Mouse (Mus musculus) MEL (cell line): ENCODE data around the gene Crlf3.

Experiments used
- CTCF ChIP-seq, 3 experiments: IDR thresholded peaks in 2 of 3; conservative IDR thresholded peaks in 1 of 3; 2 replicates each; pipeline ENCODE4 v1.5.1; 2011 to 2012; ENCODE audit warnings: low read length in 3 of 3, low read depth in 2 of 3, mild to moderate bottlenecking in 2 of 3, improper control_type of control experiment in 1 of 3, inconsistent platforms in 1 of 3, mixed read lengths in 1 of 3, moderate library complexity in 1 of 3; ENCODE audit not compliant: control insufficient read depth in 1 of 3, insufficient read depth in 1 of 3, poor library complexity in 1 of 3, severe bottlenecking in 1 of 3
- KAT2A ChIP-seq: conservative IDR thresholded peaks from 2 replicates; pipeline ENCODE4 v1.6.1; 2012; ENCODE audit warnings: low read depth, low read length, improper control_type of control experiment, inconsistent platforms
- MAFK ChIP-seq: IDR thresholded peaks from 2 replicates; pipeline ENCODE4 v1.6.1; 2011; ENCODE audit warnings: low read depth, mild to moderate bottlenecking, low read length, improper control_type of control experiment, borderline replicate concordance
- MEF2A ChIP-seq: IDR thresholded peaks from 2 replicates; pipeline ENCODE4 v1.6.1; 2014; ENCODE audit warnings: low read depth, mild to moderate bottlenecking, inconsistent platforms, low read length, improper control_type of control experiment; ENCODE audit not compliant: poor library complexity, insufficient replicate concordance, severe bottlenecking; ENCODE audit errors: extremely low read depth
- TBP ChIP-seq: IDR thresholded peaks from 2 replicates; pipeline ENCODE4 v1.8.0; 2011; ENCODE audit warnings: low read depth, low read length, improper control_type of control experiment
- TCF12 ChIP-seq: IDR thresholded peaks from 2 replicates; pipeline ENCODE4 v1.6.1; 2014; ENCODE audit warnings: low read depth, mild to moderate bottlenecking, inconsistent platforms, low read length, improper control_type of control experiment, moderate library complexity
- USF1 ChIP-seq: IDR thresholded peaks from 2 replicates; pipeline ENCODE4 v1.6.1; 2014; ENCODE audit warnings: low read depth, mild to moderate bottlenecking, inconsistent platforms, low read length, improper control_type of control experiment, moderate library complexity
- ZKSCAN1 ChIP-seq: IDR thresholded peaks from 2 replicates; pipeline ENCODE4 v1.6.1; 2012; ENCODE audit warnings: low read depth, mild to moderate bottlenecking, inconsistent platforms, low read length, improper control_type of control experiment, moderate library complexity

GRCm38 (mm10) chr11:80053171-80053570 lies 27.6 kb downstream of the Crlf3 start:
- TF ChIP-seq KAT2A (no peak), MAFK (no peak), MEF2A (no peak), TCF12 (no peak), USF1 (no peak), ZKSCAN1 (no peak), CTCF (IDR thresholded peaks at IDR 0.05 in 2 of 3, conservative IDR thresholded peaks at IDR 0.05 in 1 of 3; ENCODE audit: control insufficient read depth in 1 of 3, insufficient read depth in 1 of 3, low read depth in 2 of 3, low read length in 3 of 3, poor library complexity in 1 of 3, severe bottlenecking in 1 of 3) (no peak), TBP (no peak)
